Mouse (Mus musculus) embryo, embryonic 11.5 days (tissue): Measurements from ENCODE around the gene Olfr536.
"Not testable (repeated sequence)": the region's sequence is repeated elsewhere in the genome, so short reads cannot be mapped to it uniquely, and the experiment has no call there.

Experiments
- DNase-seq: peaks from one replicate; pipeline ENCODE4 v3.0.0-alpha.2; 2012; ENCODE audit warnings: low read depth, low spot score

Gene Olfr536

GRCm38 (mm10) chr7:140507346-140508021, at the start of gene Olfr536:
Olfr536 (minus strand) TSS chr7:140507396.
- DNase-seq, result not testable (repeated sequence)

- no peak for DNase-seq
Measured at GRCm38 (mm10) chr7:140539746-140540145, 32.5 kb upstream of the Olfr536 start.

- no peak for DNase-seq
Measured at GRCm38 (mm10) chr7:140494702-140495101, 12.5 kb downstream of the Olfr536 start.

GRCm38 (mm10) chr7:140494231-140494630, 13.0 kb downstream of the Olfr536 start:
- DNase-seq, result no peak

- no peak for DNase-seq
Measured at GRCm38 (mm10) chr7:140488981-140489380, 18.2 kb downstream of the Olfr536 start.

- no peak for DNase-seq
Measured at GRCm38 (mm10) chr7:140483916-140484315, 23.3 kb downstream of the Olfr536 start, which contains the start of gene Olfr535. Olfr535 (plus strand) TSS chr7:140484216.

GRCm38 (mm10) chr7:140478733-140479132, 28.5 kb downstream of the Olfr536 start:
- DNase-seq, result no peak

- DNase-seq, result no peak
Measured at GRCm38 (mm10) chr7:140477886-140478285, 29.3 kb downstream of the Olfr536 start.

GRCm38 (mm10) chr7:140463070-140463469, 44.1 kb downstream of the Olfr536 start, which contains the start of gene Olfr533:
Olfr533 (plus strand) TSS chr7:140463370.
- not testable (repeated sequence) for DNase-seq
